Mouse (Mus musculus) ES-E14 (cell line): ENCODE data around the gene Nfkbil1.

Experiments used
- MAFK ChIP-seq: IDR thresholded peaks from 2 replicates; pipeline ENCODE4 v1.6.1; 2014; ENCODE audit warnings: mild to moderate bottlenecking, low read depth, low read length, inconsistent platforms; ENCODE audit not compliant: insufficient read depth
- ZC3H11A ChIP-seq: IDR thresholded peaks from 2 replicates; pipeline ENCODE4 v1.6.1; 2012; ENCODE audit warnings: low read depth, mild to moderate bottlenecking, inconsistent platforms, low read length, borderline replicate concordance
- ZNF384 ChIP-seq: IDR thresholded peaks from 2 replicates; pipeline ENCODE4 v1.6.1; 2012; ENCODE audit warnings: low read depth, low read length, inconsistent platforms

GRCm38 (mm10) chr17:35232659-35233058 lies 2.9 kb downstream of the Nfkbil1 start:
- TF ChIP-seq ZNF384: no peak
- TF ChIP-seq ZC3H11A: no peak
- TF ChIP-seq MAFK: no peak
